Mouse (Mus musculus) midbrain, embryonic 14.5 days (tissue): ENCODE results near the gene Fut1. TPM values are rescaled to one million over a fixed set of nuclear protein-coding genes. Genes with fewer than 3 reads are reported as not detected.

ENCODE experiments used
- ATAC-seq: fragments of 200-750 bp; cut with Nextera tagmentation; 2 replicates; pipeline ENCODE4 v1.8.0; 2017; ENCODE audit warnings: moderate number of reproducible peaks, moderate library complexity; ENCODE audit not compliant: low FRiP score, low TSS enrichment
- DNase-seq: peaks from one replicate; pipeline ENCODE4 v3.0.0-alpha.2; 2015
- H3K27ac ChIP-seq: fragments of 300-500 bp; sonication (generic); replicated peaks from 2 replicates; pipeline ENCODE4 v1.5.1; 2014; ENCODE audit warnings: mild to moderate bottlenecking, low read depth, low read length, moderate library complexity
- H3K27me3 ChIP-seq: fragments of 300-500 bp; sonication (generic); 2 replicates; pipeline ENCODE4 v1.6.1; 2014; ENCODE audit warnings: low read length, control low read depth, mixed read lengths; ENCODE audit not compliant: control insufficient read depth, insufficient read depth
- H3K36me3 ChIP-seq: fragments of 300-500 bp; sonication (generic); 2 replicates; pipeline ENCODE4 v1.6.1; 2014; ENCODE audit warnings: low read length, control low read depth; ENCODE audit not compliant: control insufficient read depth, insufficient read depth
- H3K4me1 ChIP-seq: fragments of 300-500 bp; sonication (generic); 2 replicates; pipeline ENCODE4 v1.6.1; 2014; ENCODE audit warnings: mild to moderate bottlenecking, antibody characterized with exemption, low read length, control low read depth; ENCODE audit not compliant: control insufficient read depth, insufficient read depth
- H3K4me2 ChIP-seq: fragments of 300-500 bp; sonication (generic); 2 replicates; pipeline ENCODE4 v1.6.1; 2014; ENCODE audit warnings: mild to moderate bottlenecking, low read length, moderate library complexity
- H3K4me3 ChIP-seq: fragments of 300-500 bp; sonication (generic); replicated peaks from 2 replicates; pipeline ENCODE4 v1.5.1; 2014; ENCODE audit warnings: low read depth, low read length
- H3K9ac ChIP-seq: fragments of 300-500 bp; sonication (generic); replicated peaks from 2 replicates; pipeline ENCODE4 v1.6.1; 2014; ENCODE audit warnings: mild to moderate bottlenecking, low read length, moderate library complexity
- H3K9me3 ChIP-seq: fragments of 300-500 bp; sonication (generic); 2 replicates; pipeline ENCODE4 v1.6.1; 2016; ENCODE audit warnings: low read length, control low read depth, mixed read lengths; ENCODE audit not compliant: control insufficient read depth
- WGBS: fragments of 180-500 bp; shearing (Covaris S2); extraction: QIAGEN DNeasy Blood & Tissue Kit; methylation state at CpG from one replicate; pipeline ENCODE4 v1.1.7; 2014; 5-methylcytosine and 5-hydroxymethylcytosine counted together
- polyA plus RNA-seq: library from polyadenylated mRNA; unstranded; fragments of >200 nt; fragmentation: Nextera tagmentation; extraction: Ambion mirVana; gene quantifications from 2 replicates; pipeline ENCODE4 v1.2.1, GENCODE M21; 2014

Fut1 gene
- polyA plus RNA-seq, 1 experiment from 2014 or later: not detected

DNA sequence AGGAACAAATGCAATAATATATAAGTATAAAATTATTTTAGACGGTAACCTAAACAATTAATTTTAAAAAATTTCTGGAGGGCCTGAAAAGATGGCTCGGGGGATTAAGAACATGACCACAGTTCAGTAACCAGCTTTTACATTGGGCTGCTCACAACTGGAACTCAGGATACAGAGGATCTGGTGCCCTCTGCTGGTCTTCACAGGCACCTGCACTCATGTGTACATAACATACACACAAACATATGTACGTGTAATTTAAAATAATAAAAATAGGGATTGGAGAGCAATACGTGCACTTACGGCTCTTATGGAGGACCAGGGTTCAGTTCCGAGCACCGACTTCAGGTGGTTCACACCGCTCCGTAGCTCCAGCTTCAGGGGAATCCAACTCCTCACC lies 51.8 kb downstream of the Fut1 start:
- WGBS: 95% methylated on average over 9 of the region's 9 CpGs
- Histone ChIP-seq H3K4me1 (no peaks in the 10 kb centered on the region), H3K36me3 (no peaks in the 10 kb centered on the region), H3K27me3 (no peaks in the 10 kb centered on the region), H3K9me3 (no peaks in the 10 kb centered on the region), H3K27ac (no peak overlapping the region), H3K4me2 (no peak overlapping the region), H3K9ac (no peak overlapping the region), H3K4me3 (no peak overlapping the region)
- no peak for ATAC-seq
- no peak for DNase-seq

Other genes starting within 250 kb of the Fut1 start
- gene Lin7b, start 246.7 kb upstream of the Fut1 start, polyA plus RNA-seq: 11.6 and 26.5 TPM in 2 replicates
- gene Snrnp70, start 221.5 kb upstream of the Fut1 start, polyA plus RNA-seq: 80.6 and 135 TPM in 2 replicates
- gene Kcna7, start 211.6 kb upstream of the Fut1 start, polyA plus RNA-seq: not detected in 2 replicates
- gene Ntf5, start 203.6 kb upstream of the Fut1 start, polyA plus RNA-seq: not detected in 2 replicates
- gene Lhb, start 196.5 kb upstream of the Fut1 start, polyA plus RNA-seq: 0.34 TPM in 1 of 2 replicates, not detected in the other
- gene Gys1, start 182.4 kb upstream of the Fut1 start, polyA plus RNA-seq: 15.5 TPM in 2 replicates
- gene Ruvbl2, start 179.2 kb upstream of the Fut1 start, polyA plus RNA-seq: 110 and 114 TPM in 2 replicates
- gene Ftl1, start 157.4 kb upstream of the Fut1 start, polyA plus RNA-seq: 5,898 and 6,785 TPM in 2 replicates
- gene Bax, start 150.4 kb upstream of the Fut1 start, polyA plus RNA-seq: 107 and 182 TPM in 2 replicates
- gene Tulp2, start 135.4 kb upstream of the Fut1 start, polyA plus RNA-seq: 0.13 and 0.32 TPM in 2 replicates
- not detected in 2 replicates for gene Gm45808, start 130.5 kb upstream of the Fut1 start, polyA plus RNA-seq
- gene Dhdh, start 128.5 kb upstream of the Fut1 start, polyA plus RNA-seq: 3.1 and 3.2 TPM in 2 replicates
- 86.5 and 89.5 TPM in 2 replicates for gene Nucb1, start 106.9 kb upstream of the Fut1 start, polyA plus RNA-seq
- 9.5 and 10.2 TPM in 2 replicates for gene Ppp1r15a, start 91.0 kb upstream of the Fut1 start, polyA plus RNA-seq
- gene Plekha4, start 91.0 kb upstream of the Fut1 start, polyA plus RNA-seq: 0.53 and 0.77 TPM in 2 replicates
- not detected in 2 replicates for gene Hsd17b14, start 62.4 kb upstream of the Fut1 start, polyA plus RNA-seq
- gene Bcat2, start 47.1 kb upstream of the Fut1 start, polyA plus RNA-seq: 14.9 and 16.9 TPM in 2 replicates
- gene Fgf21, start 1.8 kb upstream of the Fut1 start, polyA plus RNA-seq: not detected in 2 replicates
- gene Izumo1, start 4.5 kb downstream of the Fut1 start, polyA plus RNA-seq: not detected in 2 replicates
- gene Rasip1, start 10.2 kb downstream of the Fut1 start, polyA plus RNA-seq: 12.3 and 14.9 TPM in 2 replicates
- 3.0 and 4.3 TPM in 2 replicates for gene Mamstr, start 22.7 kb downstream of the Fut1 start, polyA plus RNA-seq
- 0.11 and 0.12 TPM in 2 replicates for gene Fut2, start 49.1 kb downstream of the Fut1 start, polyA plus RNA-seq
- 0.30 TPM in 1 of 2 replicates, not detected in the other for gene Ntn5, start 66.7 kb downstream of the Fut1 start, polyA plus RNA-seq
- 0.21 TPM in 1 of 2 replicates, not detected in the other for gene Sec1, start 77.1 kb downstream of the Fut1 start, polyA plus RNA-seq
- gene Car11, start 82.6 kb downstream of the Fut1 start, polyA plus RNA-seq: 28.1 and 49.1 TPM in 2 replicates
- 1.9 and 4.3 TPM in 2 replicates for gene Dbp, start 87.8 kb downstream of the Fut1 start, polyA plus RNA-seq
- gene Rpl18, start 98.2 kb downstream of the Fut1 start, polyA plus RNA-seq: 631 and 710 TPM in 2 replicates
- gene Sphk2, start 100.7 kb downstream of the Fut1 start, polyA plus RNA-seq: 17.2 and 19.2 TPM in 2 replicates
- gene Fam83e, start 103.9 kb downstream of the Fut1 start, polyA plus RNA-seq: 0.46 and 0.90 TPM in 2 replicates
- not detected in 2 replicates for gene Spaca4, start 108.5 kb downstream of the Fut1 start, polyA plus RNA-seq
- 25.2 and 30.2 TPM in 2 replicates for gene Lmtk3, start 166.4 kb downstream of the Fut1 start, polyA plus RNA-seq
- gene Sult2b1, start 167.4 kb downstream of the Fut1 start, polyA plus RNA-seq: 5.2 and 8.5 TPM in 2 replicates
- gene Cyth2, start 197.3 kb downstream of the Fut1 start, polyA plus RNA-seq: 281 and 288 TPM in 2 replicates
- 0.63 and 0.88 TPM in 2 replicates for gene Kcnj14, start 207.5 kb downstream of the Fut1 start, polyA plus RNA-seq
- 37.2 and 37.4 TPM in 2 replicates for gene Grwd1, start 213.7 kb downstream of the Fut1 start, polyA plus RNA-seq